Mouse (Mus musculus) cerebellum, adult 8-10 months (tissue): Measurements from ENCODE around the gene Denr.

Experiments
- DNase-seq: peaks from one replicate; pipeline ENCODE4 v3.0.0; 2022

The Denr gene

GRCm38 (mm10) chr5:123906976-123907630 lies at the start of gene Denr:
Gene Denr, plus strand, starts transcription at chr5:123907175.
- DNase-seq = peak; percentile 100

DNA sequence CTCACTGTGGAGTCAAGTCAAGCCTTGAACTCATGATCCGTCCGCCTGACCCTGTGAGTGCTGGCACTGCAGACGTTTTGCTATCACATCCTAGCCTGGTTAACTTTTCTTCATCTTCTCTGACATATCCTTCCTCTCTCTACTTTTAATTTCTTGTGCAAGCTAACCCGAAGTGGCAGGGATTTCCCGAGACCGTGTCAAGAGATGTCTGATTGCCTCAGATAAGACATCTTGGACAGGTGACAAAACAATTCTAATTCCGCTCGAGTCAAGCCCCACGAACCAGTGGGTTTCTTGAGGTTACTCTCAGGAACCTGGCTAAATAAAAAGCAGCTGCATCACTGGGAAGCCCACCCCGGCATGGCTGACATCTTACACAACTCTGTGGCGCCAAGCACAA lies 48.2 kb upstream of the Denr start:
- no peak for DNase-seq

- no peak for DNase-seq
These were observed 44.3 kb upstream of the Denr start for GRCm38 (mm10) chr5:123862374-123863350.

- DNase-seq = no peak
These were observed 43.0 kb upstream of the Denr start for GRCm38 (mm10) chr5:123863934-123864333.

DNA sequence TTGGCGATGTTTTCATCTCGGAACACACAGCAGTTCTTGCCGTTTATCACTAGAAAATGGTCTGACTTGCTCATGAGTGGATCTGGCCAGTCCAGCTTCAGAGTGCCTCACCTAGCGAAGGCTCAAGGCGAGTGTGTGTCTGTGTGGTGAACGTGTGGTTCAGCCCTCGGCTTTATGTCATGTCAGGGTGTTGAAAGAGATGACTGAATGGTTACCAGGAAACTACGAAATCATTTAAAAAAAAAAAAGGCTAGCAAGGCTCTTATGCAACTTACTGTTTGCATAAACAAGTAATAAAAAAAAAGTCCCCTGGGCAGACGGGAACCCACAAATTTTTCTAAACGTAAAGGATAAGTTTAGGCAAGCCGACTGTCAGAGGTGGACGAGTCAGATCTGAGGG lies 41.6 kb upstream of the Denr start, which contains the start of gene Hcar2:
Hcar2 (minus strand) TSS at position 135 of the 400 bp plus-strand sequence.
- no peak for DNase-seq

GRCm38 (mm10) chr5:123866457-123866856 lies 40.5 kb upstream of the Denr start:
- DNase-seq = no peak

DNA sequence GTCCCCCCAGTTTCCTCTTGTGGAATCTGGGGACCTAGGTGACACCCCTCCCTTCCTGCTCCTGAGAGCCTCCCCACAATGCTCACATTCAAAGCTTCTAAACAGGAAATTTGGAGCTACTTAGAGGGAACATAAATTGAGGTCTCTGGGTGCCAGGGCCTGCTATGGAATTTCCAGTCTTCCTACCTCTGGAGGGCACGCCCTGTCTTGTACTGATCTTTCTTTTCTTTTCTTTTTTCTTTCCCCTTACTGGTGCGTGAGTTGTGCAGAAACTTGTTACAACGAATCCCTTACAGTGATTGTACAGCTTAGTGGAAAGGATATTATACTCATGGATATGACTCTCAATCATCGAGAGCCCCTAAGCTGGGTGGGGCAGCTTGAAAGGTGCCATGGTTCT lies 37.4 kb upstream of the Denr start:
- no peak for DNase-seq

DNA sequence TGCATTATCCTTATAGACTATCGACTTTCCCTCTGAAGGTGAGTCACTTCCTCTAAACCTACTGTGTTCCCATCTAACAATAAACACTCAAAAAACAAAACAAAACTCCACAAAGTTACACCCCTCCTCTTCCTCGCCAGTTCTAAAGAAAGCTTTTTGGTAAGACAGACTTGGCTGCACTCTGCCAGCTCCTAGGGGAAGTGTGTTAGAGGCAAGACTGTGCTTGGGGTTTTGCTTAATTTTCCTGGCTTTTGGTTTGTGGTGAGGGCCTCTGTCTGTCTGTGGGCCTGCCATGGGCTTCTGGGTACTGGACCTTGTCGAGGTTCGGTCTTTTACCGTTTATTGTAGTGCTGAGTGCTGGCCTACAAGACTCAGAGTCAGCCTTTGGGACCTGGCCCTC lies 32.8 kb upstream of the Denr start:
- no peak for DNase-seq

DNA sequence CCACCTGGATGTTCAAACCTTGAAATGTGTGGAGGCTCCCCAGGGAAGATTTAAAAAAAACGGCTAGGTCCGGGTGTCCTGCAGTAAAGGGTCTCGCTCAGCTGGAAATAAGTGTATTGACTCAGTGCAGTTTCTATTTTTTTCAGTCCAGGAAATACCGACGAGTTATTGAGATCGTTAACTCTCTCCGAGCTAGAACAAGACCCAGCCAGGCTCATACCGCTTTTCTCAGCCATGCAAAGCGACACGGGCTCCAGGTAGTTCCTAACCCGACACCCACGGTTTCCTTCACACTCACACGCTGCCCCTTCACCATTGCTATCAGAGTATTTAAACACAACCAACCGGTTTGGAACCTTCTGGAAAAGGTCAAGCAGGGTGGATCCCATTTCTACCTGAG lies 28.9 kb upstream of the Denr start:
- DNase-seq = no peak

DNA sequence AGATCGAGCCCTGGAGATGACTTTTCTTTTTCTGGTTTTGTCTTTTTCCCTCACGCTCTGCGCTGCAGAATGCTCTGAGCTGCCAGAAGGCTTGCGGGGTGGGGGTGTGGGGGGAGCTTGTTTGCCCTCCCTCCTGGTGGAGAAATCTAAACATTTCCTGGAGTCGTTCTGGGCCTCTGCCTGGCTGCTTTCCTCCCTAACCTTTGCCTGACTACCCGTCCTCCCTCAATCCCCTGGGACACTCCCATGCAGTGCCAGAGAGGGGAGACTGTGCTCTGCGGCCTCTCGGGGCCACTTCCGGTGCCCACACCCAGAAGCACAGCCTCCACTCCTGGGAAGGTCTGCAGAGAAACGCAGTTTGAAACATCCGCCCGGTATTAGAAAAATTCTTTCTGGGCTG lies 27.0 kb upstream of the Denr start, which contains the start of gene Hcar1:
Hcar1 (minus strand) TSS at position 93 of the 400 bp plus-strand sequence.
- no peak for DNase-seq

DNA sequence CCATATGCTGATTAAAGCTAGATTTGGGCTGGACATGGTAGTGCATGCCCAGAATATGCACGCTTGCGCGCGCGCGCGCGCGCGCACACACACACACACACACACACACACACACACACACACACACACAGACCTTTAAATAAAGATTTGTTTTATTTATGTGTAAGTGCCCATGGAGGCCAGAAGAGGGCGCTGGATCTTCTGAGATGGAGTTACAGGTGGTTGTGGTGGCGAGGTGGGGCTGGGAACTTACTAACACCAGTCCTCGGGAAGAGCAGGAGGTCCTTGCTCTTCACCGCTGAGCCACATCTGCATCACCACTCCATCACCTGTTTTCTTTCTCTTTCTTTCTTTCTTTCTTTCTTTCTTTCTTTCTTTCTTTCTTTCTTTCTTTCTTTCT lies 26.2 kb upstream of the Denr start:
- DNase-seq = no peak

DNA sequence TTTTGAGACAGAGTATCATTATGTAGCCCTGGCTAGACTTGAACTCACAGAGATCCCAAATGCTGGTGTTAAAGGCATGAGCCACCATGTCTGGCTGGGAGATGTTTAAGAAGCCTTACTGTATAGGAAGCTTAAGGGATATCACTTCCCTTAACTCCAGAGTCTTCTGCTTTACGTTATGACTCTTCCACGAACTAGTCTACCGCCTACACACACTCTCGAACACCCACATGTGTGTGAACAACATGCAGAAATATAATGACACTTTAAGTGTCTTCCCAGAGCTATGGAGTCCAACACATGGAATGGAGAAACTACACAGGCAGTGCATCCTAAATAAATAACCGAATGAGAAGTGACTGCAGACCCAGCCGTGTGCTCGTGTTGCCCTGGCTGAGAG lies 23.1 kb upstream of the Denr start:
- DNase-seq = no peak

- no peak for DNase-seq
These were observed 22.6 kb upstream of the Denr start for GRCm38 (mm10) chr5:123884332-123884731.

- no peak for DNase-seq
These were observed 20.6 kb upstream of the Denr start for GRCm38 (mm10) chr5:123886365-123886764.

DNA sequence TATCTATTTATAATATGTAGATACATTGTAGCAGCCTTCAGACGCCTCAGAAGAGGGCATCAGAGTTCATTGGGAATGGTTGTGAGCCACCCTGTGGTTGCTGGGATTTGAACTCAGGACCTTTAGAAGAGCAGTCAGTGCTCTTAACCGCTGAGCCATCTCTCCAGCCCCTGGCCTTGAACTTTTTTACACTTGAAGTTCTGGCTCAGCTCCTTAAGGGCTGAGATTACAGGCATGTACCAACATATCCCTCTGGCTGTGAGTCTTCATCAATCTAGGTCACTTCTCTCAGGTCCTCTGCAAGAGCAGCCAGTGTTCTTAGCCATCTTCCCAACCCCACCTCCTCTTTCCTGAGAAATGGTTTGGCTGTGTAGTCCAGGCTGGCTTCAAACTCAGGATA lies 16.7 kb upstream of the Denr start:
- DNase-seq = no peak

GRCm38 (mm10) chr5:123890987-123891386 lies 16.0 kb upstream of the Denr start:
- no peak for DNase-seq

- DNase-seq = no peak
These were observed 15.3 kb upstream of the Denr start for GRCm38 (mm10) chr5:123891669-123892068.

DNA sequence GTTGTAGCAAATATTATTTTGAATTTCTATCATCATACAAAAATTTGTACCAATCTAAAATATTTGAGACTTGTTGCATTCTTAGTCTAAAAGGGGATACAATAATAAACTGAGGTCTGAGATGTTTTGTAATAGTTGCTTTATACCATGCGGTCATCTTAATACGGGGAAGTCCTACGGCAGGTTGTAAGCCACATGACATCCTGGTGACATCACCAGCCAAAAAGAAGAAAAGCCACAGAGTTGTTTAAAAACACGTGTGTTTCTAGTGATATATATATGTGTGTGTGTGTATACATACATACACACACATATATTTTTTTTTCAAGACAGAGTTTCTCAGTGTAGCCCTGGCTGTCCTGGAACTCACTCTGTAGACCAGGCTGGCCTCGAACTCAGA lies 13.5 kb upstream of the Denr start:
- DNase-seq = no peak

DNA sequence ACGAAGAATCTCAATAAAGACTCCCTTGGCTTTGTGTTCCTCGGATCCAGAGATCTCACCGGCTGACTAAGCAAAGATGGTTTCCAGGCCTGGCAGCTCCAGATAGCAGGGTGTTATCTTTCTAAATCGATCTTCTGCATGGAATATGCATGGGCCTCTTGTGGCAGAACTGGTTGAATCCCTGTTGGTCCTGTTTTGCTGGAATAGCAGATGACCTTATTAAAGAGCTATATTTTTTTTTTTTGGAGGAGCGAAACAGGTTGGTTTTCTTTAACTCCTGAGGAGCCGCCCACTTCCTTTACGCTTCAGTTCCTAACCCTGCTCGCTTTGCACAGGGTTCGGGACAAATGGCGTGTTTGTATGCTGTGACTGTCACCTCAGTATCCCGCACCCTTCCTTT lies 10.6 kb upstream of the Denr start:
- no peak for DNase-seq

GRCm38 (mm10) chr5:123897352-123897751 lies 9.6 kb upstream of the Denr start:
- DNase-seq = no peak

- no peak for DNase-seq
These were observed 2.8 kb upstream of the Denr start for GRCm38 (mm10) chr5:123904059-123904672.

DNA sequence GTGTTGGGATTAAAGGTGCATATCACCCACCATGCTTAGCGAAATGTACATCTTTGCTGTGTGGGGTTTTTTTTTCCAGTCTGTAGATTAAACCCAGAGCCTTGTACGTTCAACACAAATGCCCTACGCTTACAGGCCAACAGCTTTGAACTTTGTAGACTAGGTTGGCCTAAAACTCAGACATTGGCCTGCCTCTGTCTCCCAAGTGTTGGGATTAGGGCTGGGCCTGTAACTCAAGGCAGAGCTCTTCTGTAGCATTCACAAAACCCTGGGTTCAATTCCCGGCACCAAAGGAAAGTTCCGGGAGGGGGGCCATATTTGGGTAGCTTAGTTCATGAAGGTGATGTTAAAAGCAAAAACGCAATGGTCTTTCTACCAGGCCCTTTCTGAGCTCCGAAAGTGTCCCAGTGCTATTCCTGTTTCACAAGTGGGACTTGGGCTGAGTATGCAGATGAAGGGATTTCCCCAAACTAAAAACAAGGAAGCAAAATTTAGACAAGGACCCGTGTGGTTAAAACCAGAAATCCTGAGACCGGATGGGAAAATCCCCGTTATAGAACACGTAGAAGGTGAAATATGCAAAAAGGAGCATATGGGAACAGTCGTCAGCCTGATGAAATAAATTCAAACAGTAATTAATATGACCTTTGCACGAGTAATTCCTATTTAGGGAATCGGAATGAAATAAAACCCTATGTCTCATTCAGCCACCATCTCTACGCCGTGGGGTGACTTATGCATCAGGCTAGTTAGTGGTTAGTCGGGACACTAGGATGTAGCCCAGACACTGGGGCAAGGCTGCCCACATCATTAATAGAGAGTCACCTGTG lies 614 bp upstream of the Denr start:
- peak; percentile 18 for DNase-seq

DNA sequence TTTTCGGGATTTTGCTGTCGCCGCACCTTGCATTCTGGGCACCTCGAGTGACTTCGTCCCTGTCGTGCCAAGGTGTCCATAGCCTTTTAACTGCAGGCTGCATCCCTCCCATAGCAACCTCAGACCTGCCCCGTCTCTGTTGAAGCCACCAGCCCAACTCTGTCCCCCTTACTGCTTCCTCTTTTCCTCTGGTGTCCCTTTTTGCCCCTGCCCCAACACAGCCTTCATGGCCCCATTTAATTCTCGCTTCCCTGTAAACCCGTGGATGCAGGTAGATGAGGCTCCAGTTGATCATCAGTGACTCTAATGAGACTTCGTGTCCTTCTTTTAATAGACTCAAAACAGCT lies 629 bp downstream of the Denr start:
- no peak for DNase-seq
